Mouse (Mus musculus) C2C12 (cell line): ENCODE results near the gene Ccdc78.
"Not testable (repeated sequence)": the region's sequence is repeated elsewhere in the genome, so short reads cannot be mapped to it uniquely, and the experiment has no call there.

Experiments used
- CTCF ChIP-seq: IDR thresholded peaks from one replicate; pipeline ENCODE4 v1.5.1; 2011; ENCODE audit not compliant: control insufficient read depth, insufficient read depth, insufficient read length
- MAX ChIP-seq: IDR thresholded peaks from one replicate; pipeline ENCODE4 v1.6.1; 2011; ENCODE audit warnings: mild to moderate bottlenecking, control low read depth
- MYOD1 ChIP-seq: IDR thresholded peaks from one replicate; pipeline ENCODE4 v1.6.1; 2011; ENCODE audit warnings: low read depth; ENCODE audit not compliant: control insufficient read depth, insufficient read length

GRCm38 (mm10) chr17:25807452-25807851 lies 21.1 kb downstream of the Ccdc78 start:
- TF ChIP-seq MAX, CTCF, MYOD1: not testable (repeated sequence)
